Mouse (Mus musculus) forebrain, embryonic 10.5 days (tissue): ENCODE data around the gene Ptpn23. TPM values are rescaled to one million over a fixed set of nuclear protein-coding genes. Genes with fewer than 3 reads are reported as not detected.

ENCODE experiments used
- DNase-seq: peaks from one replicate; pipeline ENCODE4 v3.0.0-alpha.2; 2017; ENCODE audit warnings: low spot score; ENCODE audit errors: extremely low spot score
- H3K27ac ChIP-seq: fragments of 300-500 bp; sonication (generic); 2 replicates; pipeline ENCODE4 v1.5.1; 2016; ENCODE audit warnings: mild to moderate bottlenecking
- H3K27me3 ChIP-seq: fragments of 300-500 bp; sonication (generic); 2 replicates; pipeline ENCODE4 v1.6.1; 2016; ENCODE audit warnings: mild to moderate bottlenecking; ENCODE audit not compliant: poor library complexity, severe bottlenecking
- H3K36me3 ChIP-seq: fragments of 300-500 bp; sonication (generic); replicated peaks from 2 replicates; pipeline ENCODE4 v1.6.1; 2016; ENCODE audit warnings: mild to moderate bottlenecking, moderate library complexity
- H3K4me1 ChIP-seq: fragments of 300-500 bp; sonication (generic); 2 replicates; pipeline ENCODE4 v1.6.1; 2016
- H3K4me3 ChIP-seq: fragments of 300-500 bp; sonication (generic); 2 replicates; pipeline ENCODE4 v1.5.1; 2016; ENCODE audit warnings: mild to moderate bottlenecking, moderate library complexity
- H3K9me3 ChIP-seq: fragments of 300-500 bp; sonication (generic); 2 replicates; pipeline ENCODE4 v1.6.1; 2016; ENCODE audit warnings: mild to moderate bottlenecking, moderate library complexity
- WGBS: fragments of 180-500 bp; shearing (Covaris S2); methylation state at CpG from one replicate; pipeline ENCODE4 v1.1.7; 2016; 5-methylcytosine and 5-hydroxymethylcytosine counted together
- polyA plus RNA-seq: library from polyadenylated mRNA; unstranded; fragments of >200 nt; fragmentation: Nextera tagmentation; extraction: Ambion mirVana; gene quantifications from 2 replicates; pipeline ENCODE4 v1.2.1, GENCODE M21; 2016

The Ptpn23 gene
- polyA plus RNA-seq, 1 experiment from 2014 or later = 15.2 TPM

DNA sequence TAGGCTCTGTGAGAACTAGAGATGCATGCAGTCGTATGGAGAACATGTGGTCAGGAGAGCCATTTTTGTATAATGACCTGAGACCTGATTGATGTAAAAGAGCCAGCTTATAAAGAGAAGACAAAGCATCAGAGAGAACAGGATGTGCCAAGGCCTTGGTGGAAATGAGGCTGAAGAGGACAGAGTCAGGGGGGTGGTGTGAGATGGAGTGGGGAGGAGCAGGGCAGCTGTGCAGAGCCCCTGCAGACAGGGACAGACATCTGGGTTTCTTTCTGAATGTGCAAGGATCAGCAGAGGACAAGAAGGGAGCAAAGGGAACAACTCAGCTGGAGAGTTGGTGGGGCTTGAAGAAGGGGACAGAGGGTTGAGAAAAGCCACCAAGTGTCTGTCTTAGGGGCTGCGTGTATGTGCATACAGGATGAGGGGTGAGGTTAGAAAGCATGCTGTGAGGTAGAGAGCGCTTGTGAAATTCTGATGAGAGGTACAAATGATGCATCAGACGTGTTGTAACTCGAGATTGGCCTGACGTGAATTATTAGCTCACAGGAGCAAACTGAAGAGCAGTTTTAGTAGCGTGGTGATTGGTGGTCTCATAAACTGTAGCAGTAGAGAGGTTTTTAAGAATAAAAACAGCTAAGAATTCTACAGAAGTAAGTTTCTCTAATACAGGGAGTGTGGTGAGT lies 62.8 kb downstream of the Ptpn23 start:
- no peaks in the 10 kb centered on the region for H3K27me3 ChIP-seq
- DNase-seq = no peak
- H3K27ac ChIP-seq = no peak overlapping the region
- no peaks in the 10 kb centered on the region for H3K36me3 ChIP-seq
- no peaks in the 10 kb centered on the region for H3K9me3 ChIP-seq
- H3K4me1 ChIP-seq = 0 out of 2 replicates have a peak, but pooled peaks cover 9% of the 10 kb centered on the region
- 85% methylated on average over 7 of the region's 7 CpGs for WGBS
- H3K4me3 ChIP-seq = no peak overlapping the region

DNA sequence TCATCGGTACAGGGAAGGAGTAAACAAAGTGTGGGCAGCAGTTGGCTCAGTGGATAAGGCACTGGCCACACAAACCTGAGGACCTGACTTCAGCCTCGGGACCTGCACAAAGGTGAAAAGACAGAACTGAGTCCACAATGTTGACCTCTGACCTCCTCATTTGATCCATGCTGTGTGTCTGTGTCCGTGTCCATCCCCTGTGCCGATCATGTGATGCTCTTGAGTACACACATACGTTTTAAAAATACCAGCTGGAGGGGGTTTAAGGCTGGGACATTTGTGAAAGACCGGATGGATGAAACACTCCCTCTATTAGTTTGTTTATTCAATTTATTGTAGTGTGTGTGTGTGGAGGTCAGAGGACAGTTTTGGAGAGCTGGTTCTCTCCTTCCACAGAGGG lies 64.2 kb downstream of the Ptpn23 start:
- 74% methylated on average over 6 of the region's 6 CpGs for WGBS

DNA sequence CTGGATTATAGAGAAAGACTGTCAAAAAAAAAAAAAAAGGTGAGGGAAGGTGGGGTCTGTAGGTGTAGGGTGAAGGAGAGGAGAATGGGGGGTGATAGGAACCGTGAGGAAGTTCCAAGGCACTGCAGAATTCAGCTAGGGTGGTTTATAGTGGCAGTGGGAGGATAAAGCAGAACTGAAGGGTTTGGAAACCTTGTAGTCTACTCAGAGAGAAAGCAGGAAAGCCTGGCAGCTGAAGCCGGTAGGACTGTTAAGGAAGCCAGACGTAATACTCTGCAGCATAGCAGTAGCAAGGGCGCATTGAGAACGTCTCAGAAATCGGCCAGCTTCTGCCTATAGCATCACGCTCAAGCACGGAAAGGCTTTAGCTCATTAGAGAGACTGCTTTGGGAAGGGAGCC lies 66.0 kb downstream of the Ptpn23 start:
- Histone ChIP-seq H3K4me3 (no peak overlapping the region), H3K27me3 (no peaks in the 10 kb centered on the region), H3K36me3 (no peaks in the 10 kb centered on the region), H3K9me3 (no peaks in the 10 kb centered on the region), H3K4me1 (peaks cover 21% of the 10 kb centered on the region), H3K27ac (no peak overlapping the region)
- DNase-seq = no peak
- 91% methylated on average over 8 of the region's 8 CpGs for WGBS

More for the DNA sequence above, 64.2 kb downstream of the Ptpn23 start:
- Histone ChIP-seq H3K27me3 (no peaks in the 10 kb centered on the region), H3K4me1 (0 out of 2 replicates have a peak, but pooled peaks cover 7% of the 10 kb centered on the region), H3K36me3 (no peaks in the 10 kb centered on the region), H3K4me3 (no peak overlapping the region), H3K27ac (no peak overlapping the region), H3K9me3 (no peaks in the 10 kb centered on the region)
- no peak for DNase-seq

DNA sequence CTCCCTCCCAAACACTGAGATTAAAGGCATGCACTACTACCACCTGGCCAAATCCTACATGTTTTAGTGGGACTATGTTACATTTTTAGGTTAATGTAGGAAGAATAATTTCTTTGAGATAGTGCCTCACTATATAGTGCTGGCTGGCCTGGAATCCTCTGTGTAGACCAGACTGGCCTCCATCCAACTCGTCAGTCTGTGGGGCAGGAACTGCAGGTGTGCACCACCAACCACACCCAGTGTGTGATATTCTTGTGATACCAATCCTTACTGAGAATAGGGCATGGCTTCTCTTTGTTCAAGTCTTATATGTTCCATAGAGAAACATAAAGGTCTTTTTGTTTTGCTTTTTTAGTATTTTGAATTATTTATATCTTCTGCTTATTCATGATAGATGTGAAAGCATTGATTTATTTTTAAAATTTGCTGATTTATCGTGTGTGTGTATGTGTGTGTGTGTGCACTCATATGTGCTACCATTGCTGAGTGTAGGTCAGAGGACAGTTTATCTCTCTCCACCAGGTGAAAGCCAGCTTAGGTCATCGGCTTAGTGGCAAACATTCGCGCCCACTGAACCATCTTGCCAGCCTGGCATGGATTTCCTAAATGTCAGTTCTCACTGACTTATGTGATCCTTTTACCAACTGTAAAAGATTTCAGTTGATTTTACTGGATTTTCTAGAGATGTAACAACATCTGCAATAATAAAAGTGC lies 67.8 kb downstream of the Ptpn23 start:
- Histone ChIP-seq H3K4me3 (no peak overlapping the region), H3K9me3 (no peaks in the 10 kb centered on the region), H3K27ac (no peak overlapping the region), H3K4me1 (peaks cover 23% of the 10 kb centered on the region), H3K36me3 (no peaks in the 10 kb centered on the region), H3K27me3 (no peaks in the 10 kb centered on the region)
- 90% methylated on average over 5 of the region's 5 CpGs for WGBS
- DNase-seq = no peak

Other genes with a start within 250 kb of the Ptpn23 start
- gene Cspg5, start 164.4 kb downstream of the Ptpn23 start, polyA plus RNA-seq = 5.4 and 6.3 TPM in 2 replicates
- gene Elp6, start 103.0 kb downstream of the Ptpn23 start, polyA plus RNA-seq = 43.7 and 47.2 TPM in 2 replicates
- gene Scap, start 74.9 kb downstream of the Ptpn23 start, polyA plus RNA-seq = 44.1 and 45.4 TPM in 2 replicates
- not detected in 2 replicates for gene Ngp, start 11.5 kb upstream of the Ptpn23 start, polyA plus RNA-seq
- 8.2 TPM in 2 replicates for gene Klhl18, start 68.5 kb upstream of the Ptpn23 start, polyA plus RNA-seq
- gene Kif9, start 68.7 kb upstream of the Ptpn23 start, polyA plus RNA-seq = 0.70 and 1.1 TPM in 2 replicates
- 35.3 and 38.0 TPM in 2 replicates for gene Setd2, start 124.4 kb upstream of the Ptpn23 start, polyA plus RNA-seq
- 36.3 and 36.4 TPM in 2 replicates for gene Nradd, start 216.2 kb upstream of the Ptpn23 start, polyA plus RNA-seq
- gene Nbeal2, start 245.9 kb upstream of the Ptpn23 start, polyA plus RNA-seq = 1.4 and 2.0 TPM in 2 replicates
- 178 and 183 TPM in 2 replicates for gene Ccdc12, start 248.3 kb upstream of the Ptpn23 start, polyA plus RNA-seq